Mouse (Mus musculus): ENCODE measurements around the gene Gpatch4.

GRCm38 (mm10) chr3:88000181-88000580, 42.7 kb upstream of the Gpatch4 start, which contains the start of gene Bcan:
- TF ChIP-seq CTCF (IDR thresholded peaks at IDR 0.05; ENCODE audit: low read depth, low read length): no peak
- TF ChIP-seq POLR2A (IDR thresholded peaks at IDR 0.05; ENCODE audit: extremely low read depth, insufficient read depth, low read length): no peak
